In the genomic region with DNA sequence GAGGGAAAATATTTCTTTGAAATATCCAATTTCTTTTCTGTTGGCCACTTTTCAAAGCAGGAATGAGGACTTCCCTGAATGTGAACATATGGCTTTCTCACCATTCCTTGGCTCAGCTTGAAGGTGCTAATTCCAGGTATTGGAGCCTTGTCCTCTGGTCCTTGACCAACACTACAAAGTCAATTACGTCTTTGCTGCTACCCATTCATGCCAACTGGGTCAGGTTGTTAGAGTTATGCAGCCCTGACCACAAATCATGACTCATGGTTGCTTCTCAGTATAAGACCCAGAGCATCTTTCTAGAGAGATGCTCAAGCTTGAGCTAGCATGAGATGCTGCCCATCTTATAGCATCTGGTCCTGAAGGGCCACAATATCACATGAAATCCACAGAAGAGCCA, we compare ENCODE assay signal across 18 mouse cellular contexts.
"Had no signal": no experiment of that assay in that cellular context is flagged by ENCODE, and none has a peak within 500 bp of the region (broad histone marks: within the 10 kb centered on the region; RNA-seq: fewer than 3 reads in every experiment).

No protein-coding gene starts in this region.

- H3K4me1 ChIP-seq: midbrain, embryonic 12.5 days; neural tube, embryonic 13.5 days; neural tube, embryonic 15.5 days had no signal

- H3K9ac ChIP-seq: lung, embryonic 14.5 days; midbrain, embryonic 12.5 days; neural tube, embryonic 13.5 days; neural tube, embryonic 15.5 days had no signal

- H3K27me3 ChIP-seq: neural tube, embryonic 13.5 days; neural tube, embryonic 15.5 days had no signal

- ATAC-seq: midbrain, embryonic 16.5 days had no signal

- H3K4me3 ChIP-seq: midbrain, embryonic 10.5 days; midbrain, embryonic 12.5 days; myocyte; neural tube, embryonic 13.5 days; neural tube, embryonic 15.5 days had no signal

- H3K36me3 ChIP-seq: midbrain, embryonic 10.5 days; midbrain, embryonic 12.5 days; neural tube, embryonic 13.5 days; neural tube, embryonic 15.5 days had no signal

- DNase-seq: lung, postnatal 10 days; lung, postnatal 4 days; midbrain, embryonic 14.5 days; retina, postnatal 1 day; right cerebral cortex, adult 18-20 months; right cerebral cortex, postnatal 25 days; right cerebral cortex, postnatal 4 days; spleen, adult 18-20 months; thymus, adult 18-20 months; thymus, postnatal 14 days; thymus, postnatal 36 days had no signal

- H3K9me3 ChIP-seq: midbrain, embryonic 10.5 days; midbrain, embryonic 12.5 days; neural tube, embryonic 13.5 days; neural tube, embryonic 15.5 days had no signal

- H3K27ac ChIP-seq: midbrain, embryonic 10.5 days; midbrain, embryonic 12.5 days; neural tube, embryonic 13.5 days; neural tube, embryonic 15.5 days had no signal

- H3K4me2 ChIP-seq: lung, embryonic 14.5 days; midbrain, embryonic 12.5 days; neural tube, embryonic 13.5 days; neural tube, embryonic 15.5 days had no signal
